ENCODE assay signal across 15 mouse cellular contexts in the genomic region with DNA sequence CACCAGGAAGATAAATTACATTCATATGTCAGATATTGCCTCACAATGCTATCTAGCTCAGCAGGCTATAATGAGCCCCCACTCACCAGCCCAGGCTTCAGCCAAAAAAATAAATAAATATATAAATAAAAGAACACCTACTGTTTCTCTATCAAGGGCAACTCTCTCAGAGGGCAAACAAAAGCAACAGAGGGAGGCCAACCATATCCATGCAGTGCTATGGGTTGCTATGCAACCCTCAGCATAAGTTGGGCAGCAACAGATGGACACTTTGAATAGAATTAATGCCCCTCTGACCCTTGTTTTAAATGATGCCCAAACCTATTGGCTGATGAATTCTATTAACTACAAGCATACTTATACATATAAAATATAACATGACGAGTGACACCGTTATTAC.
DNase-seq lines count a peak whose midpoint lies in the region; ATAC-seq lines count a peak whose summit lies in the region.
"Had no signal": no experiment of that assay in that cellular context is flagged by ENCODE, and none has a peak within 500 bp of the region (broad histone marks: within the 10 kb centered on the region; RNA-seq: fewer than 3 reads in every experiment).

No protein-coding gene starts in this region.

- H3K27me3 ChIP-seq in embryonic facial prominence, embryonic 11.5 days (ENCODE audit: control insufficient read depth, insufficient read depth, low read length): no peaks in the 10 kb centered on the region
- H3K27me3 ChIP-seq in embryonic facial prominence, embryonic 10.5 days (replicated peaks; ENCODE audit: low read depth, poor library complexity, severe bottlenecking): no peaks in the 10 kb centered on the region
- H3K27me3 ChIP-seq in hindbrain, embryonic 11.5 days (ENCODE audit: control insufficient read depth, insufficient read depth, low read length): no peaks in the 10 kb centered on the region
- no peaks in the 10 kb centered on the region for H3K27me3 ChIP-seq in midbrain, embryonic 14.5 days (ENCODE audit: control insufficient read depth, insufficient read depth, low read length)

- no peaks in the 10 kb centered on the region for H3K9me3 ChIP-seq in embryonic facial prominence, embryonic 11.5 days (replicated peaks; ENCODE audit: control insufficient read depth, low read length)
- H3K9me3 ChIP-seq in embryonic facial prominence, embryonic 10.5 days: no peaks in the 10 kb centered on the region
- H3K9me3 ChIP-seq in hindbrain, embryonic 11.5 days (ENCODE audit: control insufficient read depth, low read length): no peaks in the 10 kb centered on the region
- H3K9me3 ChIP-seq in midbrain, embryonic 14.5 days (ENCODE audit: control insufficient read depth, low read length): no peaks in the 10 kb centered on the region

- no peak overlapping the region for H3K4me3 ChIP-seq in embryonic facial prominence, embryonic 11.5 days (ENCODE audit: low read depth, low read length)
- no peak overlapping the region for H3K4me3 ChIP-seq in embryonic facial prominence, embryonic 10.5 days
- H3K4me3 ChIP-seq in hindbrain, embryonic 11.5 days (ENCODE audit: low read depth, low read length): no peak overlapping the region
- H3K4me3 ChIP-seq in midbrain, embryonic 14.5 days (replicated peaks; ENCODE audit: low read depth, low read length): no peak overlapping the region
- H3K4me3 ChIP-seq: gastrocnemius, adult 2 months; heart, adult 2 months had no signal

- no peaks in the 10 kb centered on the region for H3K4me1 ChIP-seq in embryonic facial prominence, embryonic 11.5 days (ENCODE audit: control insufficient read depth, insufficient read depth, low read length)
- no peaks in the 10 kb centered on the region for H3K4me1 ChIP-seq in embryonic facial prominence, embryonic 10.5 days
- no peaks in the 10 kb centered on the region for H3K4me1 ChIP-seq in hindbrain, embryonic 11.5 days (replicated peaks; ENCODE audit: control insufficient read depth, insufficient read depth, low read length)
- no peaks in the 10 kb centered on the region for H3K4me1 ChIP-seq in midbrain, embryonic 14.5 days (ENCODE audit: control insufficient read depth, insufficient read depth, low read length)

- H3K9ac ChIP-seq in embryonic facial prominence, embryonic 11.5 days (replicated peaks; ENCODE audit: low read length): no peak overlapping the region
- H3K9ac ChIP-seq in hindbrain, embryonic 11.5 days (ENCODE audit: low read depth, low read length): no peak overlapping the region
- no peak overlapping the region for H3K9ac ChIP-seq in midbrain, embryonic 14.5 days (replicated peaks; ENCODE audit: low read length)
- H3K9ac ChIP-seq: liver, postnatal 0 days had no signal

- H3K4me2 ChIP-seq in embryonic facial prominence, embryonic 11.5 days (ENCODE audit: low read depth, low read length): no peak overlapping the region
- no peak overlapping the region for H3K4me2 ChIP-seq in hindbrain, embryonic 11.5 days (replicated peaks; ENCODE audit: low read depth, low read length)
- H3K4me2 ChIP-seq in midbrain, embryonic 14.5 days (ENCODE audit: low read length): no peak overlapping the region

- H3K36me3 ChIP-seq in embryonic facial prominence, embryonic 11.5 days (replicated peaks; ENCODE audit: control insufficient read depth, insufficient read depth, low read depth, low read length): no peaks in the 10 kb centered on the region
- no peaks in the 10 kb centered on the region for H3K36me3 ChIP-seq in embryonic facial prominence, embryonic 10.5 days (replicated peaks)
- H3K36me3 ChIP-seq in hindbrain, embryonic 11.5 days (ENCODE audit: control insufficient read depth, insufficient read depth, low read length): no peaks in the 10 kb centered on the region
- H3K36me3 ChIP-seq in midbrain, embryonic 14.5 days (ENCODE audit: control insufficient read depth, insufficient read depth, low read length): no peaks in the 10 kb centered on the region

- 91% methylated on average over 2 of the region's 2 CpGs for WGBS in embryonic facial prominence, embryonic 11.5 days
- 92% methylated on average over 2 of the region's 2 CpGs for WGBS in embryonic facial prominence, embryonic 10.5 days
- WGBS in hindbrain, embryonic 11.5 days: 64% methylated on average over 2 of the region's 2 CpGs
- 57% methylated on average over 2 of the region's 2 CpGs for WGBS in midbrain, embryonic 14.5 days

- no peak overlapping the region for H3K27ac ChIP-seq in embryonic facial prominence, embryonic 11.5 days (replicated peaks; ENCODE audit: low read depth, low read length)
- no peak overlapping the region for H3K27ac ChIP-seq in embryonic facial prominence, embryonic 10.5 days (replicated peaks)
- H3K27ac ChIP-seq in hindbrain, embryonic 11.5 days (ENCODE audit: low read depth, low read length): no peak overlapping the region
- H3K27ac ChIP-seq in midbrain, embryonic 14.5 days (replicated peaks; ENCODE audit: low read depth, low read length): no peak overlapping the region
- H3K27ac ChIP-seq: gastrocnemius, adult 2 months; heart, adult 2 months; kidney, postnatal 0 days had no signal

- peak; percentile 76; the same call in 1 of the 2 replicates for ATAC-seq in embryonic facial prominence, embryonic 11.5 days (replicated peaks; ENCODE audit: insufficient number of reproducible peaks, low FRiP score, low TSS enrichment, low read depth)
- ATAC-seq in hindbrain, embryonic 11.5 days (ENCODE audit: low FRiP score): peak; percentile 93
- no peak for ATAC-seq in midbrain, embryonic 14.5 days (ENCODE audit: low FRiP score, low TSS enrichment)
- ATAC-seq in megakaryocyte-erythroid progenitor cell, adult 5-6 weeks (replicated peaks; ENCODE audit: low FRiP score, low TSS enrichment, poor library complexity, severe bottlenecking): no peak
- ATAC-seq: liver, postnatal 0 days had no signal

- no peak for DNase-seq in embryonic facial prominence, embryonic 11.5 days (ENCODE audit: low spot score)
- no peak for DNase-seq in embryonic facial prominence, embryonic 10.5 days (ENCODE audit: low spot score)
- peak; percentile 53 for DNase-seq in embryo, embryonic 10.5 days (ENCODE audit: low spot score)
- peak; percentile 37 for DNase-seq in hindbrain, embryonic 11.5 days (ENCODE audit: low spot score)
- DNase-seq in midbrain, embryonic 14.5 days: peak; percentile 23
- DNase-seq in right cerebral cortex, postnatal 10 days (ENCODE audit: low spot score in 2 of 2): no peak
- DNase-seq in layer of hippocampus, postnatal 10 days (ENCODE audit: low spot score in 2 of 2): no peak
- DNase-seq: adrenal gland, postnatal 10 days; cerebellum, adult 9-10 months; gastrocnemius, adult 2 months; heart, adult 2 months; liver, postnatal 0 days; lung, postnatal 36 days had no signal

Comparison
In these comparisons a context has a peak if more than half of its experiments do, and no peak if none do; other contexts are left out.
1. ATAC-seq: peak in embryonic facial prominence, embryonic 11.5 days (single experiment) and hindbrain, embryonic 11.5 days (single experiment); none in midbrain, embryonic 14.5 days (single experiment) and megakaryocyte-erythroid progenitor cell, adult 5-6 weeks (single experiment).
2. DNase-seq: peak in embryo, embryonic 10.5 days (single experiment), hindbrain, embryonic 11.5 days (single experiment) and midbrain, embryonic 14.5 days (single experiment); none in embryonic facial prominence, embryonic 11.5 days (single experiment), embryonic facial prominence, embryonic 10.5 days (single experiment), right cerebral cortex, postnatal 10 days (0 of 2) and layer of hippocampus, postnatal 10 days (0 of 2).